Mouse (Mus musculus): Measurements from ENCODE around the gene Hnrnpa1. TPM values are rescaled to one million over a fixed set of nuclear protein-coding genes. Genes with fewer than 3 reads are reported as not detected.
A peak's percentile ranks its signal among the peaks of the same experiment; 100 is the strongest.
"Not testable (repeated sequence)": the region's sequence is repeated elsewhere in the genome, so short reads cannot be mapped to it uniquely, and the experiment has no call there.

Gene Hnrnpa1
- total and polyA plus RNA-seq, 3 experiments = 59.4 to 149 (median 143) TPM

DNA sequence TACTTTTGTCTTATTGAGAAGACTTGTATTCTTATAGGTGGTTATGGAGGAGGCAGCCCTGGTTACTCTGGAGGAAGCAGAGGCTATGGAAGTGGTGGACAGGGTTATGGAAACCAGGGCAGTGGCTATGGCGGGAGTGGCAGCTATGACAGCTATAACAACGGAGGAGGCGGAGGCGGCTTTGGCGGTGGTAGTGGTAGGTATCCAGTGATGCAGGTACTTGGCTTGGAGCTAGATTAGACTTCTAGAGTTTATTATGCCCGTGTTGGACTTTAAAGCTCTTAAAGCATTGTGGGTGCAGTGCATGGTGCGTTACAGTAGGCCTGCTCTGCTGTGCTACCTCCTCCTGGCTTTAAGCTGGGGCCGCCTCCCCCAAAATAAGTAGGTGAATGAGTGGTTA lies 2.7 kb downstream of the Hnrnpa1 start:
- TF ChIP-seq POLR2A (IDR thresholded peaks at IDR 0.05; ENCODE audit: insufficient read depth, low read depth, low read length) = no peak
- TF ChIP-seq EP300 (IDR thresholded peaks at IDR 0.05; ENCODE audit: insufficient read depth, low read depth, low read length) = no peak
- no peak for TF ChIP-seq CTCF (IDR thresholded peaks at IDR 0.05)
- intact Hi-C loops (cut with DNase I) = no loop called here

DNA sequence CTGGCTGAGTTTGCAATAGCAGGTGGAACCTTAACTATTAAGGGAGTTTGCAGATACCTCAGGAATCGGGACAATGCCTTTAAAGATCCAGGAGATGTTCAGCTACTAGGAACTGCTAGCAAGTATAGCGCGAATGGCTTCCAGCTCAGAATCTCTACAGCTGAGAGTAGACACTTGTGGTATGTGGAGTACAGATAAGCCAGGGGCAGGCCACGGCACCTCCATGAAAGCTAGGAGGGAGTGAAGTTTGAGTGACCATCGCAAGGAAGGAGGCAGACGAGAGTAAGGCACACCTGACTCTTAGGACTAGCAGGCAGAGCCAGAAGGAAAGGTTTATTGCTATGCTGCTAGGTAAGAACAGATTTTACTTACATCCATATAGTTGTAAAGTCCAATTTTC lies 5.4 kb downstream of the Hnrnpa1 start:
- no peak for TF ChIP-seq POLR2A (IDR thresholded peaks at IDR 0.05; ENCODE audit: insufficient read depth, low read depth, low read length)
- TF ChIP-seq CTCF (IDR thresholded peaks at IDR 0.05) = no peak
- no peak for TF ChIP-seq EP300 (IDR thresholded peaks at IDR 0.05; ENCODE audit: insufficient read depth, low read depth, low read length)
- intact Hi-C loops (cut with DNase I) = no loop called here
- Histone ChIP-seq H3K27me3 (ENCODE audit: control insufficient read depth, insufficient read depth, low read length) (no peaks in the 10 kb centered on the region), H3K4me3 (no peak overlapping the region), H3K4me1 (ENCODE audit: control insufficient read depth, insufficient read depth, low read length) (peaks cover 2% of the 10 kb centered on the region; the same call in 1 of the 2 replicates), H3K27ac (no peak overlapping the region), H3K36me3 (ENCODE audit: control insufficient read depth, insufficient read depth, low read length) (peaks cover 43% of the 10 kb centered on the region), H3K79me2 (replicated peaks; ENCODE audit: control insufficient read depth, insufficient read depth, low read length) (no peaks in the 10 kb centered on the region), H3K9ac (ENCODE audit: low read depth, low read length) (no peak overlapping the region)
- DNase-seq = no peak
- 57% methylated on average over 6 of the region's 6 CpGs for WGBS

More for the DNA sequence above, 2.7 kb downstream of the Hnrnpa1 start:
- no peak for DNase-seq
- Histone ChIP-seq H3K4me1 (ENCODE audit: control insufficient read depth, insufficient read depth, low read length) (peaks cover 2% of the 10 kb centered on the region; the same call in 1 of the 2 replicates), H3K79me2 (replicated peaks; ENCODE audit: control insufficient read depth, insufficient read depth, low read length) (no peaks in the 10 kb centered on the region), H3K4me3 (no peak overlapping the region), H3K27me3 (ENCODE audit: control insufficient read depth, insufficient read depth, low read length) (no peaks in the 10 kb centered on the region), H3K9ac (ENCODE audit: low read depth, low read length) (no peak overlapping the region), H3K27ac (no peak overlapping the region; the same call in 1 of the 2 replicates), H3K36me3 (ENCODE audit: control insufficient read depth, insufficient read depth, low read length) (peaks cover 43% of the 10 kb centered on the region)
- 49% methylated on average over 8 of the region's 8 CpGs for WGBS

DNA sequence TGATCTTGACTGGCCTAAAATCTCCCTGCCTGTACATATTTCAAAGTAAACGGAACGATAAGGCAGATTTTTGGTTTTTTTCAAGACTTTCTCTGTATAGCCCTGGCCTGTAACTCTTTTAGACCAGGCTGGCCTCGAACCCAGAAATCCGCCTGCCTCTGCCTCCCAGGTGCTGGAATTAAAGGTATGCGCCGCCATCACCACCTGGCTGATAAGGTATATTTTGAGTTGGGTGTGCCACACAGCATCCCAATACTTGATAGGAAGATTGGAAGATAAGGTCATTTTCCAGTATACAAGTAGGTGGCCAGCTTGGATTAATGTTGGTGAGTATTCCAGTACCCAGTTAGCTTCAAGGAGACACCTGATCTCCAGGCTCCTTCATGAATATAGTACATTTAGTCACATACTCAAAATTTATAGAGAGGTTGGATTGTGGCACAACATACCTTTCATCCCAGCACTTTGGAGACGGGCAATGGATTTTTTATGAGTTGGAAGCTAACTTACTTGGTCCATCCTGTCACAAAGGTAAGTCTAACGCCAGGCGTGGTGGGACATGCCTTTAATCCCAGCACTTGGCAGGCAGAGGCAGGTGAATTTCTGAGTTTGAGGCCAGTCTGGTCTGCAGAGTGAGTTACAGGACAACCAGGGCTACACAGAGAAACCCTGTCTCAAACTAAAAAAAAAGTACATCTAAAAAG lies 7.0 kb downstream of the Hnrnpa1 start:
- Histone ChIP-seq H3K9ac (ENCODE audit: low read depth, low read length) (no peak overlapping the region), H3K79me2 (replicated peaks; ENCODE audit: control insufficient read depth, insufficient read depth, low read length) (no peaks in the 10 kb centered on the region), H3K27ac (no peak overlapping the region), H3K4me3 (no peak overlapping the region), H3K36me3 (ENCODE audit: control insufficient read depth, insufficient read depth, low read length) (peaks cover 33% of the 10 kb centered on the region), H3K27me3 (ENCODE audit: control insufficient read depth, insufficient read depth, low read length) (no peaks in the 10 kb centered on the region), H3K4me1 (ENCODE audit: control insufficient read depth, insufficient read depth, low read length) (peaks cover 2% of the 10 kb centered on the region; the same call in 1 of the 2 replicates)
- intact Hi-C loops (cut with DNase I) = no loop called here
- WGBS = 88% methylated on average over 9 of the region's 9 CpGs
- TF ChIP-seq EP300 (IDR thresholded peaks at IDR 0.05; ENCODE audit: insufficient read depth, low read depth, low read length) = no peak
- TF ChIP-seq POLR2A (IDR thresholded peaks at IDR 0.05; ENCODE audit: insufficient read depth, low read depth, low read length) = no peak
- no peak for TF ChIP-seq CTCF (IDR thresholded peaks at IDR 0.05)
- no peak for DNase-seq

DNA sequence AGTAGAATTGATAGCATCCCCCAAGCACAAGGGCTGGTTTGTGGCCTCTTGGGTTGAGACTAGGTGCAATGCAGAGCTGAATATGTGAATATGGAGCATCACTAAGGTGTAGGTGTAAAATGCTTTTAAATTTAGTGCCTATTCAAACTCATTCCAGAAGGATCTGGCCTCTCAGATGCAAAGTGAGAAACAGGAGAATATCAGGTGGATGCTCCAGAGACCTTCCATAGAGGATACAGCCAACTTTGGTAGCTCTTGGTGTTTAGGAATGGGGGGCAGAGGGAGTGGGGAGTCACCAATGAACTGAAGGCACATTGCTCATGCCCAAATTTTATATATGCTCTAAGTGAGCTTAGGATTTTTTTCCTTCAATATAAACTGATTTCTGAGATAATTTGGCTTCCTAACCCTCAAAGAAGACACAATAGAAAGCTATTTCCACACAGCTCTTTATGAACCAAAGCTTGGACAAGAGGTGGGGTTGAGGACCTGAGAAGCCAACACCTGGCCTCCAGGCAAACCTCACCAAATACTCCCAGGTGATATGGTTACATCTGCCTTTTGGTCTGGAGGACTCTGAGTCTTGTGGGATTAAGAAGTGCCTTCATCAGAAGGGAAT lies 7.7 kb downstream of the Hnrnpa1 start:
- no peak for TF ChIP-seq EP300 (IDR thresholded peaks at IDR 0.05; ENCODE audit: insufficient read depth, low read depth, low read length)
- TF ChIP-seq POLR2A (IDR thresholded peaks at IDR 0.05; ENCODE audit: insufficient read depth, low read depth, low read length) = no peak
- no peak for TF ChIP-seq CTCF (IDR thresholded peaks at IDR 0.05)
- H3K4me3 ChIP-seq = no peak overlapping the region
- H3K4me1 ChIP-seq (ENCODE audit: control insufficient read depth, insufficient read depth, low read length) = peaks cover 2% of the 10 kb centered on the region; the same call in 1 of the 2 replicates
- DNase-seq = no peak
- no peaks in the 10 kb centered on the region for H3K79me2 ChIP-seq (replicated peaks; ENCODE audit: control insufficient read depth, insufficient read depth, low read length)
- H3K27ac ChIP-seq = no peak overlapping the region
- H3K9ac ChIP-seq (ENCODE audit: low read depth, low read length) = no peak overlapping the region
- intact Hi-C loops (cut with DNase I) = no loop called here
- H3K36me3 ChIP-seq (ENCODE audit: control insufficient read depth, insufficient read depth, low read length) = peaks cover 26% of the 10 kb centered on the region
- H3K27me3 ChIP-seq (ENCODE audit: control insufficient read depth, insufficient read depth, low read length) = no peaks in the 10 kb centered on the region

DNA sequence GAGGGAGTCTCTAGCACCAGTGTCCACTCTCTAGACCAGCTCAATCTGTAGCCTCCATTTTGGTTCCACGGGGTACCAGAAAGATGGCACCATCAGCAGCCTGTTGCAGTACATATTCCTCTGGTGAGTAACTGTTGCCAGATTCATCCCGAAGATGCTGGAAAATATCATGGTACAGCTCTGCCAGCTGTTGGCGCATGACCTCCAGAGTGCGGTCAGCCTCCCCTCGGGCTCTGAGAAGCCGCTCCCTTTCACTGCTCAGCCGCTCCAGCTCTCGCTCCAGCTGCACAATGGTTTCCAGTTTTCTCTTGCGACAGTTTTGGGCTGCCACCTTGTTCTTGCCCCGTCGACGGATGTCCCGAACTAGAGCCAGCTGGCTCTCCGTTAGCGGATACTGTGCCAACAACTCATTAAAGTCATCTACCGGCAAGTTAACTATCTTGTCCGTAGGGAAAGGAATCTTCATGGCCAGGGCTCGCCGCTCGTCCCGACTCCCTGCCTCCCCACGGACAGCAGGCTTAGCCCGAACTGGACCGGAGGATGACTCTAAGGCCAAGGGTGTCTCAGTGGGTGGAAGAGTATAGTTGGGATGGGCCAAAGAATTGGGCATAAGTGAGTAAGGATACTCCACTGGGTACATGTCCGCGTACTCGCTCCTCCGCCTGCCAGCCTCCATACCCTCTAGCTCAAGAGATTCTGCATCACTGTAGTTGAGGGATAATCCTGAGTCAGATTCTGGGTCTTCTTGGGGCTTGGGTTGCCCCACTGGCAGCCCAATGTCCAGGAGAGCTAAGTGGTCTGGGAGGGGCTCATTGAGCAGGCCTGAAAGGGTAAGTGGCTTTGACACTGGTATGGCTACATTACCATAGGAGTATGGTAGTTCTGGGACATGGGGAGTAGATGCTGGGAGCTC lies 8.4 kb downstream of the Hnrnpa1 start:
- Histone ChIP-seq H3K27me3 (ENCODE audit: control insufficient read depth, insufficient read depth, low read length) (no peaks in the 10 kb centered on the region), H3K4me1 (ENCODE audit: control insufficient read depth, insufficient read depth, low read length) (no peaks in the 10 kb centered on the region), H3K4me3 (no peak overlapping the region), H3K9ac (ENCODE audit: low read depth, low read length) (no peak overlapping the region), H3K36me3 (ENCODE audit: control insufficient read depth, insufficient read depth, low read length) (peaks cover 19% of the 10 kb centered on the region), H3K79me2 (replicated peaks; ENCODE audit: control insufficient read depth, insufficient read depth, low read length) (no peaks in the 10 kb centered on the region), H3K27ac (no peak overlapping the region)
- DNase-seq = peak in 1 of 2 experiments; percentile 25
- intact Hi-C loops (cut with DNase I) = no loop called here
- TF ChIP-seq POLR2A (IDR thresholded peaks at IDR 0.05; ENCODE audit: insufficient read depth, low read depth, low read length) (0 out of 2 replicates have a peak, but pooled peaks have one; percentile 39), CTCF (IDR thresholded peaks at IDR 0.05) (no peak)
- WGBS = 65% methylated on average over 28 of the region's 28 CpGs

DNA sequence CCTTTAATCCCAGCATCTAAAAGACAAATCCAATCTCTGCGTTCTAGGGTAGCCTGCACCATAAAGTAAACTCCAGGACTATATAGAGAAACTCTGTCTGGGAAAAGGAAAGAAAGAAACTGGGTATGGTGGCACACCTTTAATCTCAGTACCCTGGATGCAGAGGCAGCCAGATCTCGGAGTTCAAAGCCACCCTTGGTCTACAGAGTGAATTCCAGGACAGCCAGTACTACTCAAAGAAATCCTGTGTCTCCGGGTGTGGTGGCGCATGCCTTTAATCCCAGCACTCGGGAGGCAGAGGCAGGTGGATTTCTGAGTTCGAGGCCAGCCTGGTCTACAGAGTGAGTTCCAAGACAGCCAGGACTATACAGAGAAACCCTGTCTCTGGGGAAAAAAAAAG lies 9.3 kb downstream of the Hnrnpa1 start:
- H3K27me3 ChIP-seq (ENCODE audit: control insufficient read depth, insufficient read depth, low read length); H3K4me3 ChIP-seq; H3K79me2 ChIP-seq (replicated peaks; ENCODE audit: control insufficient read depth, insufficient read depth, low read length); H3K27ac ChIP-seq; H3K9ac ChIP-seq (ENCODE audit: low read depth, low read length); intact Hi-C loops (cut with DNase I); DNase-seq; H3K4me1 ChIP-seq (ENCODE audit: control insufficient read depth, insufficient read depth, low read length): not testable (repeated sequence)
- 87% methylated on average over 6 of the region's 6 CpGs for WGBS
- peaks cover 16% of the 10 kb centered on the region for H3K36me3 ChIP-seq (ENCODE audit: control insufficient read depth, insufficient read depth, low read length)
